Mouse (Mus musculus) hindbrain, embryonic 11.5 days (tissue): ENCODE measurements around the gene Brd3. TPM values are rescaled to one million over a fixed set of nuclear protein-coding genes. Genes with fewer than 3 reads are reported as not detected.
A peak's percentile ranks its signal among the peaks of the same experiment; 100 is the strongest.

Source experiments
- ATAC-seq: fragments of 200-750 bp; cut with Nextera tagmentation; 2 replicates; pipeline ENCODE4 v1.8.0; 2017; ENCODE audit warnings: mild to moderate bottlenecking, moderate TSS enrichment, moderate library complexity; ENCODE audit not compliant: low FRiP score
- DNase-seq: peaks from one replicate; pipeline ENCODE4 v3.0.0-alpha.2; 2015; ENCODE audit warnings: low spot score
- H3K27ac ChIP-seq: fragments of 300-500 bp; sonication (generic); 2 replicates; pipeline ENCODE4 v1.5.1; 2014; ENCODE audit warnings: mild to moderate bottlenecking, low read depth, low read length
- H3K27me3 ChIP-seq: fragments of 300-500 bp; sonication (generic); 2 replicates; pipeline ENCODE4 v1.6.1; 2014; ENCODE audit warnings: mild to moderate bottlenecking, low read length, moderate library complexity, mixed read lengths; ENCODE audit not compliant: control insufficient read depth, insufficient read depth
- H3K36me3 ChIP-seq: fragments of 300-500 bp; sonication (generic); 2 replicates; pipeline ENCODE4 v1.6.1; 2014; ENCODE audit warnings: mild to moderate bottlenecking, low read length, moderate library complexity, mixed read lengths; ENCODE audit not compliant: control insufficient read depth, insufficient read depth
- H3K4me1 ChIP-seq: fragments of 300-500 bp; sonication (generic); replicated peaks from 2 replicates; pipeline ENCODE4 v1.6.1; 2014; ENCODE audit warnings: low read length, mixed read lengths; ENCODE audit not compliant: control insufficient read depth, insufficient read depth
- H3K4me2 ChIP-seq: fragments of 300-500 bp; sonication (generic); replicated peaks from 2 replicates; pipeline ENCODE4 v1.6.1; 2014; ENCODE audit warnings: mild to moderate bottlenecking, low read depth, low read length
- H3K4me3 ChIP-seq: fragments of 300-500 bp; sonication (generic); 2 replicates; pipeline ENCODE4 v1.5.1; 2014; ENCODE audit warnings: low read depth, low read length
- H3K9ac ChIP-seq: fragments of 300-500 bp; sonication (generic); 2 replicates; pipeline ENCODE4 v1.6.1; 2014; ENCODE audit warnings: low read depth, low read length
- H3K9me3 ChIP-seq: fragments of 300-500 bp; sonication (generic); 2 replicates; pipeline ENCODE4 v1.6.1; 2016; ENCODE audit warnings: low read length; ENCODE audit not compliant: control insufficient read depth
- WGBS: fragments of 180-500 bp; shearing (Covaris S2); extraction: QIAGEN DNeasy Blood & Tissue Kit; methylation state at CpG from one replicate; pipeline ENCODE4 v1.1.7; 2014; 5-methylcytosine and 5-hydroxymethylcytosine counted together
- polyA plus RNA-seq: library from polyadenylated mRNA; unstranded; fragments of >200 nt; fragmentation: Nextera tagmentation; extraction: Ambion mirVana; gene quantifications from 2 replicates; pipeline ENCODE4 v1.2.1, GENCODE M21; 2014

Gene Brd3
- polyA plus RNA-seq, 1 experiment from 2014 or later: 161 TPM

GRCm38 (mm10) chr2:27476303-27477192, 30.9 kb downstream of the Brd3 start:
- H3K36me3 ChIP-seq: no peaks in the 10 kb centered on the region
- H3K27ac ChIP-seq: peak overlapping the region; percentile 97; the same call in 1 of the 2 replicates
- WGBS: 34% methylated on average over 11 of the region's 11 CpGs
- no peaks in the 10 kb centered on the region for H3K27me3 ChIP-seq
- H3K9me3 ChIP-seq: no peaks in the 10 kb centered on the region
- peak overlapping the region; percentile 99 for H3K9ac ChIP-seq
- ATAC-seq (no peak), DNase-seq (no peak)
- H3K4me3 ChIP-seq: peak overlapping the region; percentile 98
- H3K4me2 ChIP-seq: peak overlapping the region; percentile 63
- peaks cover 13% of the 10 kb centered on the region for H3K4me1 ChIP-seq

- Histone ChIP-seq H3K36me3 (no peaks in the 10 kb centered on the region), H3K27me3 (no peaks in the 10 kb centered on the region), H3K9ac (peak overlapping the region; percentile 99), H3K4me3 (peak overlapping the region; percentile 98), H3K27ac (peak overlapping the region; percentile 97), H3K4me2 (peak overlapping the region; percentile 87), H3K4me1 (peaks cover 16% of the 10 kb centered on the region), H3K9me3 (no peaks in the 10 kb centered on the region)
- ATAC-seq: peak; percentile 99
- WGBS: 0% methylated on average over 48 of the region's 96 CpGs
- DNase-seq: peak; percentile 94
These were observed 31.8 kb downstream of the Brd3 start for GRCm38 (mm10) chr2:27475495-27476302.

- Histone ChIP-seq H3K4me3 (peak overlapping the region; percentile 98), H3K36me3 (no peaks in the 10 kb centered on the region), H3K27me3 (no peaks in the 10 kb centered on the region), H3K4me2 (peak overlapping the region; percentile 87), H3K4me1 (peaks cover 20% of the 10 kb centered on the region), H3K9me3 (no peaks in the 10 kb centered on the region), H3K27ac (peak overlapping the region; percentile 97), H3K9ac (peak overlapping the region; percentile 99)
- peak; percentile 66 for ATAC-seq
- under 1% methylated on average over 70 of the region's 84 CpGs for WGBS
- DNase-seq: peak; percentile 67
These were observed 32.6 kb downstream of the Brd3 start for GRCm38 (mm10) chr2:27474621-27475484.

- Histone ChIP-seq H3K4me2 (peak overlapping the region; percentile 87), H3K27me3 (no peaks in the 10 kb centered on the region), H3K4me1 (peaks cover 20% of the 10 kb centered on the region), H3K9ac (peak overlapping the region; percentile 99), H3K4me3 (peak overlapping the region; percentile 98), H3K27ac (no peak overlapping the region), H3K36me3 (no peaks in the 10 kb centered on the region), H3K9me3 (no peaks in the 10 kb centered on the region)
- WGBS: 37% methylated on average over 4 of the region's 4 CpGs
- DNase-seq: no peak
- no peak for ATAC-seq
These were observed 33.6 kb downstream of the Brd3 start for GRCm38 (mm10) chr2:27473911-27474310.

GRCm38 (mm10) chr2:27473061-27473765, 34.2 kb downstream of the Brd3 start:
- DNase-seq: no peak
- 76% methylated on average over 7 of the region's 7 CpGs for WGBS
- no peak overlapping the region for H3K27ac ChIP-seq
- no peaks in the 10 kb centered on the region for H3K9me3 ChIP-seq
- H3K4me2 ChIP-seq: peak overlapping the region; percentile 87
- no peaks in the 10 kb centered on the region for H3K36me3 ChIP-seq
- H3K4me1 ChIP-seq: peaks cover 20% of the 10 kb centered on the region
- H3K4me3 ChIP-seq: peak overlapping the region; percentile 98
- peak overlapping the region; percentile 99; the same call in 1 of the 2 replicates for H3K9ac ChIP-seq
- no peak for ATAC-seq
- H3K27me3 ChIP-seq: no peaks in the 10 kb centered on the region

GRCm38 (mm10) chr2:27471170-27471584, 36.3 kb downstream of the Brd3 start:
- no peak for DNase-seq
- 0 out of 2 replicates have a peak overlapping the region, but pooled peaks have one; percentile 11 for H3K9ac ChIP-seq
- H3K4me3 ChIP-seq: no peak overlapping the region
- no peak overlapping the region for H3K4me2 ChIP-seq
- H3K27ac ChIP-seq: no peak overlapping the region
- no peaks in the 10 kb centered on the region for H3K36me3 ChIP-seq
- no peaks in the 10 kb centered on the region for H3K9me3 ChIP-seq
- ATAC-seq: no peak
- H3K27me3 ChIP-seq: no peaks in the 10 kb centered on the region
- H3K4me1 ChIP-seq: peaks cover 20% of the 10 kb centered on the region

- H3K9ac ChIP-seq: no peak overlapping the region
- H3K4me2 ChIP-seq: no peak overlapping the region
- no peaks in the 10 kb centered on the region for H3K27me3 ChIP-seq
- H3K9me3 ChIP-seq: no peaks in the 10 kb centered on the region
- H3K4me3 ChIP-seq: no peak overlapping the region
- no peaks in the 10 kb centered on the region for H3K36me3 ChIP-seq
- 98% methylated on average over 2 of the region's 2 CpGs for WGBS
- no peak for DNase-seq
- H3K4me1 ChIP-seq: peaks cover 20% of the 10 kb centered on the region
- no peak for ATAC-seq
- H3K27ac ChIP-seq: no peak overlapping the region
These were observed 36.9 kb downstream of the Brd3 start for GRCm38 (mm10) chr2:27470535-27470934.

GRCm38 (mm10) chr2:27469991-27470355, 37.5 kb downstream of the Brd3 start:
- Histone ChIP-seq H3K27me3 (no peaks in the 10 kb centered on the region), H3K9ac (no peak overlapping the region), H3K27ac (no peak overlapping the region), H3K4me1 (peaks cover 20% of the 10 kb centered on the region), H3K9me3 (no peaks in the 10 kb centered on the region), H3K36me3 (no peaks in the 10 kb centered on the region), H3K4me2 (no peak overlapping the region), H3K4me3 (no peak overlapping the region)
- WGBS: 82% methylated on average over 3 of the region's 3 CpGs
- ATAC-seq (no peak), DNase-seq (no peak)
